Mouse (Mus musculus) liver, adult 2 months (tissue): ENCODE results near the gene Slc4a8.

Experiments used
- CTCF ChIP-seq: fragments of 200-500 bp; IDR thresholded peaks from 2 replicates; pipeline ENCODE4 v1.5.1; 2011; ENCODE audit warnings: low read depth, low read length, control low read depth
- POLR2A ChIP-seq: fragments of 200-500 bp; IDR thresholded peaks from 2 replicates; pipeline ENCODE4 v1.6.1; 2011; ENCODE audit warnings: low read length, control low read depth; ENCODE audit not compliant: insufficient read depth; ENCODE audit errors: extremely low read depth

GRCm38 (mm10) chr15:100838607-100839207 lies 77.2 kb downstream of the Slc4a8 start:
- TF ChIP-seq CTCF (peak; percentile 51), POLR2A (no peak)
